Mouse (Mus musculus): ENCODE results near the gene Pink1.

Gene Pink1

DNA sequence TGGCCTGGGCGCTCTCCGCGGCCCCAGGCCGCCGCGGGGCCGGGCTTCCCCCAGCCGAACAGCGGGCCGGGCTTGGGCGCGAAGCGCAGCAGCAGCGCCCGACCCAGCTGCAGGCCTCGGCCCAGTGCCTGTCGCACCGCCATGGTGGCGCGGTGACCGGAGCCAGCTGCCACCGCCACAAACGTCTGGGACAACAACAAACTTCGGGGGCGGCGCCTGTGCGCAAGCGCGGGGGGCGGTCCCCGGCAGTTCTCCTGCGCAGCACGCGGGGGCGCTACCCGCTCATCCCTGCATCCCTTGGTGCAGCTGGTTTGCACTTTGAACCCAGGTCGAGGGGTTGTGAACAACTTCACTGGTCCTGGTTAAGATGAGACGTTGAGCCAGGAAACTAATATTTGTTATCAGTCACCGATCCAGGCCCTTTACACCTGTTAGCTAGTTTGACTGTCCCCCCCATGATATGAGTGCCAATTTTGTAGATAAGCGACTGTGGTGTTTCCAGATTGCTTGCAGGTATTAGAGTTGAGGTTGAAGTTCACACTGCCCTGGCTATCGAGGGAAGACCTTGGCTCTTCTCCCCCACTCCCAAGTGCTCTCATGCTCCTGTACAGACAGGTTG is at the start of gene Pink1:
TSS of gene Pink1 (minus strand) at position 231 of the 619 bp plus-strand sequence.
- DNase-seq (ENCODE audit: low read depth, low spot score) = peak; percentile 93

DNA sequence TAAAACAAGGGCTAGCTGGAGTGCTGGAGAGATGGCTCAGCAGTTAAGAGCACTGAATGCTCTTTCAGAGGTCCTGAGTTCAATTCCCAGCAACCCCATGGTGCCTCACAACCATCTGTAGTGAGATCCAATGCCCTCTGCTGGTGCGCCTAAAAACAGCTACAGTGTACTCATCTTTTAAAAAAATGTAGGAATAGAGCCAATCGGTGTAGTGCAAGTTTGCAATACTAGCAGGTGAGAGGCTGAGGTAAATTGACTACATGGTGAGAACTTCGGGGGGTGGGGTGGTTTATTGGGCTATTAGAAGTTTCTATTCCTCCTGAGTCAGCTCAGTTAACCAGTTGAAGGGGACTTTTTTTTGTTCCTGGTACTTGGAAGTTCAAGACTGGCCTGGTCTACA is 49.0 kb upstream of the Pink1 start:
- peak; percentile 52 for DNase-seq (ENCODE audit: low read depth, low spot score)

DNA sequence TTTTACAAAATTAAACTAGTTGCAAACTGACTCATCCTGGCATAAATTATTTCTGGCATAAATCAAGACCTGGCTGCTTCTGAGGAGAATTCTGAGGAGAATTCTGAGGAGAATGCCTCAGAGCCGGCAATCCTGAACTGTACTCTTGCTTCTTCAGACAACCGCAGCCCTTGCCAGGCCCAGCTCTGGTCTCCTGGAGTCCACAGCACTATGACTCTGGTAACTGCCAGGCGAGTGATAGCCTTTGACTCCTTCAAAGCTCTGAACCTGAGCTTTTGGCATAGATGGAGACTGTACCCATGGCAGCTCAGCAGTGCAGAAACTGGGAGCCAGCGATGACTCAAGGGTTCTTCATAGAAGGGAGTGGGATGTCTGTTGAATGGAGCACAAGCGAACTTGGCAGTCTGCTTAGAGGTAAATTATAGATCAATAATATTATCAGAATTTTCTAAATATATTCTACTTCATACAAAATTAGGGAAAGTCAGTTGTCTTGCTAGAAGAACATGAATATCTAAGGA is 44.9 kb upstream of the Pink1 start:
- no peak for DNase-seq (ENCODE audit: low read depth, low spot score)

DNA sequence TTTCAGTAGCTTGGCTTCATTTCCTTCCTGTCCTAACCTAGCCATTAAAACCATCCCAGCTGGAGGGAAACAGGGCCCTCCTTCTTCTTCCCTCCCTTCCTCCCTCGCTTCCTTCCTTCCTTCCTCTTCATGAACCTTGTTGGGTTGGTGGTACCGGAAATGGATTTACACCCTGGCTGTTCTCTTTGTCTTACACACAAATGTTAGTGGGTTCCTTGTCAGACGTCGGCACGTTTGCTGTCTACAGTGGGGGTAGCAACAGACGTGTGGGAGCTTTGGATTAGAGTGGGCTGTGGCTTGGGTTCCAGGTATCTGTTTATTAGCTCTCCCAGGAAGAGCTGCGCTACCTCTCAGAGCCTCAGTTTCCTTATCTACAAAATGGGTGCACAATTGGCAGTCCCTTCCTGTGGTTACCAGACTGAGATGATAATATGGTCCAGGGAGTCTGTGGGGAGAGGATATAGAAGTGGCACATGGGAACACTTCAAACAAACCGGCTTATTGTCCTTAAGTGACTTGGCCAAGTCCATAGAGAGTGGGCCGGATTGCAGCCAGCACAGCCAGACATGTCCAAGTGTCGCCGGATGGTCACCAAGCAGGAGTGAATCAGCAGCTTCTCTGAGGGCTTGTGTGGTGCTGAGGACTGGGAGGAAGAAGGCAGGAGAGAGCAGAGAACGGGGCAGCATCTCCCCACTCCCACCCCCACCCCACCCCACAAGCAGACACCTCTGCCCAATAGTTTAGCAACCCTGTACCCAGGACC is 42.6 kb upstream of the Pink1 start:
- no peak for DNase-seq (ENCODE audit: low read depth, low spot score)

DNA sequence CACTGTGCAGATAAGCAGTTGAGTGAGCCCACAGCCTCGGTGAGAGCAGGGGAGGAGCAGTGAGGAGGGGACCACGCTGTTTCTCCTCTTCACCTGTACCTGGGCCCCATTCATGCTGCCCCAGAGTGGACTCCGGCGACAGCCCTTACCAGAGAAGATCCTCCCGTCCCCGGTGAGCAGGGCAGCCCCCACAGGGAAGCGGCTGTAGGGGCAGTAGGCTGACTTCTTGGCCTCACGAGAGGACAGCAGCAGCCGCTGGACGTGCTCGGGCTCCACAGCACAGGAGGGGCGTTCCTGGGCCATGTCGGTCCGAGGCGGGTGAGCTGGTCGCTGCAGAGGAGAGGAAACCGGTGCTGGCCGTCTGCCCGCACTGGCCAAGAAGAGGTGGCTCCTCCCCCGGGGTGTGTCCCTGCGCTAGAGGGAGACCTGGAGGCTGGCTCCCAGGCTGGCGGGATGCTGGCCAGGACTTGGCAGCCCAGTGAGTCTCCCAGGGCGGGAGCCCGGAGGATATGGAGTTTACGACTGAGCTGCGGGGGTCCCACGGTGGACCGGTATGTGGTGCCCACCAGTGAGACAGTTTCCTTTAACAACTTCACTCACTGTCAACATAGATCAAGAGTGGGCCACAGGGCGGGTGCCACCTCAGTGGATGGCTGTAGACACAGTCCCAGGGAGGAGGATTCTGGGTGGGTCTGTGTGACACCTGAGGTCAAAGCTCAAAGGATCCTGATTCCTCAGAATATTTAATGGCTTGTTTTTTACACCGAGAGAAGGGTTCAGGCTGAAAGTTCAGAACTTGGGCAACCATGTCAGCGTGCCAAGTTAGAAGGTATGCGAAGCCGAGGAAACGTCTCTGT is 41.8 kb upstream of the Pink1 start, which contains the start of gene Cda:
TSS of gene Cda (minus strand) at position 352 of the 857 bp plus-strand sequence.
- DNase-seq (ENCODE audit: low read depth, low spot score) = no peak

DNA sequence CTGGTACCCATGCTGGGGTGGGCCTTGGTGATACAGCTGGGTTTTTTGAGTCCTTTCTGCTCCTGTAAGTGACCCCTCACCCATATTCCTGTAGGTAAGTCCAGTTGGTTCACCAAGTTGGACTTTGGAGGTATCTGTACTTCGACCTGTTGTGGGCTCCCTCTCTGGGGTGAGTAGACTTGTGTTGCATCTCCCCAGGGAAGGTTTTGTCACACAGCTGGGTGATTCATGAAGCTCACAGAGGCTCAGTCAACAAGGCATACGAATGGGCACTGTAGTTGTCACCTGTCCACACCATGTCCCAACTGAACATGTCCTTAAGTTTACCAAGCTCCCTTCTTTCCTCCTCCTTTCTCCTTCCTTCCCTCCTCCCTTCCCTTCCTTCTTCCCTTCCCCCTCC is 40.5 kb upstream of the Pink1 start:
- DNase-seq (ENCODE audit: low read depth, low spot score) = no peak

DNA sequence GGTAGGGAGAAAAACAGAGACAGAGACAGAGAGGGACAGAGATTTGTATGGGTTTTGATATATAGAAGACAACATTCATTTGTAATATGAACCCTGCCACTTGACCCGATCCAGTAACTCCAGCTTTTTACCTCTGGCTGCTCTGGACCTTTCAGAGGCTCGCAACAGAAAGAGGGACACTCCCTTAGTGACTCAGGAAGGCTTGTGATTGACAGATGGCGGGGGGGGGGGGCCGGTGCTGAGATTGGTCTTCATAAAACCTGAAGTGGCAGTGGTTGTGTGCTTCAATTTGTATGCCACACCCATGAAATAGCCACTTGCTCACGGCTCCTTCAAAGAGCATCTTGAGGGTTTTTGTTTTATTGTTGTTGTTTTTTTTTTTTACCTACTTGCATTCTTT is 37.4 kb upstream of the Pink1 start:
- no peak for DNase-seq (ENCODE audit: low read depth, low spot score)

DNA sequence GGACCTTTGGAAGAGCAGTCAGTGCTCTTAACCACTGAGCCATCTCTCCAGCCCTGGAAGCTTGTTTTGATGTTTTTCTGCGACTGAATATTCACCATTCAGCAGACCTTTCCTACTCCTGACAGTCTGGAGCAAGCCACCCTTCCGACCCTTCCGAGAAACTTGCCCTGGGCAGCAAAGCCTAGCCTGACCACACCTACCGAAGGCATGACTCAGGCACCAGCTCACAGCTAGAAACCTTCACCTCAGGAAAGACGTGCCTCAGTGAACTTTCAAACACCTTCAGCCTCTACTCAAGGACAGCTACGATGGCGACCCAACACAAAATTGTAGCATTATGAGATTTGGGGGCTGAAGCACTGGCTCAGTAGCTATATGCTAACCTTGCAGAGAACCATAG is 36.8 kb upstream of the Pink1 start:
- DNase-seq (ENCODE audit: low read depth, low spot score) = no peak

DNA sequence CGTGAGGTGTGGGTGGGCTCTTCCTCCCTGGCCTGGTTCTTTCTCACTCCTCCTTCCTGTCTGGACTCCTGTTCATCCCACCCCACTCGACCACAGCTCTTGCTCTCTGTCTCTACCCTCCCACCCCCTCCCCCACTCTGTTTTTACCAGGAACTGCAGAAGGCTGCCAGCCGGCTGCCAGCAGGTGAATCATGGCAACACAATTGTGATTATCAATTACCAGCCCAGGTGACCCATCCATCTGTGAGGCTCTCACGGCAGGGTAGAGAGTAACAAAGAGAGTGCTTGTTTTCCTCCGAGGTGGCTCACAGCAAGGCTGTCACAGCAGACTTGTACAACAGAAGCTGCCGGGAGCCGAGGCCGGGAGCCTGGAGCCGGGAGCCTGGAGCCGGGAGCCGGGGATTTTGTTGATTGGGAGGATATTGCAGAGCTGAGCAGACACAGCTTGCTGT is 35.3 kb upstream of the Pink1 start:
- DNase-seq (ENCODE audit: low read depth, low spot score) = no peak

- no peak for DNase-seq (ENCODE audit: low read depth, low spot score)
Observed at GRCm38 (mm10) chr4:138358176-138358575, 32.1 kb upstream of the Pink1 start.

DNA sequence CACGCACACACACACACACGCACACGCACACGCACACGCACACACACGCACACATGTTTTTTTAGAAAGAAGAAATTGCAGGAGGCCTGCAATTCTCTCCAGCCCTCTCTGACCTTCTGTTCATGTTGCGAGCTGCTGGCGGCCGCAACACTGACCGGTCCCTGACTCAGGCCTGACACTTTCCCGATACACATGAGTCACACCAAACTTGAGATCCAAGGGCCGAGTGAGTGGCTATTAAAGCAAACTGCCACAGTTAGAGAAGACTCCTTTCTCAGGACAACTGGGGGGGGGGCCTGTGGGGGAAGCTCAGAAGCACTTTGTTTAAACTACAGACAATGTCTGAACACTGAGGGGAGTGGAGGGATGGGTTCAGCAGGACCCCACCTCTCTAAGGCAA is 30.4 kb upstream of the Pink1 start:
- DNase-seq (ENCODE audit: low read depth, low spot score) = no peak

- DNase-seq (ENCODE audit: low read depth, low spot score) = no peak
Observed at GRCm38 (mm10) chr4:138356141-138356540, 30.0 kb upstream of the Pink1 start.

DNA sequence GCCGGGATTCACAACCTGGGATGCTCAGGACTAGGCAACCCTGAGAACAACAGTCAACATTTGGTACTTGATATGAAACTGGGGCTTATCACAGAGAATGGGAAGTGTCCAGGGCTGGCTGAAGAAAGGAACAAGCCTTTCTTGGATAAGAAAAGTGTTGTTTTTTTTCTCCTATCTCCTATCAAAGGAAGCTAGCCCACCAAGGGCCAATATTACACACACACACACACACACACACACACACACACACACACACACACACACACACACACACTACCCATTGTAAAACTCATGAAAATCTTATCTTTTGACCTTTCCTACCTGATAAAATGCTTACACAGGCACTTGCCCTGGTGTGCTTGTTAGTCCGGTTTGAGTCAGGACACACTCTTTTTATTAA is 29.4 kb upstream of the Pink1 start:
- DNase-seq (ENCODE audit: low read depth, low spot score) = no peak

DNA sequence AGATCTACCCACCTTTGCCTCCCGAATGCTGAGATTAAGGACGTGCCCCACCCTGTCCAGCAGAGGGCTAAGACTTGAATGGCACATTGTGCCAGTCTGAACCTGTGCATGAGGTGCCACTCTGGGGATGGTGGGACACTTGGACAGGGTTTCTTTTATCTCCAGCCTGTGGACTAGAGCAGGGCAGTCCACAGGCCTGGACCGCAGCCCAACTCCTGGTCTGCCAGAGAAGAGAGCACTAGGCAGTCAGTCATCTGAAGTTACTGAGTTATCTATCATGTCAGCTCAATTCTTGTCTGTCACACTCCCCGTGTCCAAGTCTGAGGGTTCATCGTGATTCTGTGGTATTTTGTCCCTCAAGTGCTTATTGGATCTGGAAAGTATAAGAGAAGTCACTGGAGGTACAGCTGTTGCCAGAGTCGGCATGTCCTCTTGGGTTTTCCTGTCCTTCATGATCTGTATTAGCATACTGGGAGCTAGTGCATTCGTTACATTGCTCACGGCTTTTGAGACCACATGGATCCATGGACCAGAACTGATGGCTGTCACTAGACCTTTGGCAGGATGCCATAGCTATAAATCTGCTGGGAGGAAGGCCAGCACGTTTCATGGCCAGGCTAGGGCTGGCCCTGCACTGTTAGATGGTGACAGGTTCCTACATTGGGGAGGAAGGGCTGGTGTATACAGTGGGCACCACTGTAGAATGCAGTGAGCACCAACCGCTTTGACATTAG is 27.5 kb upstream of the Pink1 start:
- DNase-seq (ENCODE audit: low read depth, low spot score) = no peak

DNA sequence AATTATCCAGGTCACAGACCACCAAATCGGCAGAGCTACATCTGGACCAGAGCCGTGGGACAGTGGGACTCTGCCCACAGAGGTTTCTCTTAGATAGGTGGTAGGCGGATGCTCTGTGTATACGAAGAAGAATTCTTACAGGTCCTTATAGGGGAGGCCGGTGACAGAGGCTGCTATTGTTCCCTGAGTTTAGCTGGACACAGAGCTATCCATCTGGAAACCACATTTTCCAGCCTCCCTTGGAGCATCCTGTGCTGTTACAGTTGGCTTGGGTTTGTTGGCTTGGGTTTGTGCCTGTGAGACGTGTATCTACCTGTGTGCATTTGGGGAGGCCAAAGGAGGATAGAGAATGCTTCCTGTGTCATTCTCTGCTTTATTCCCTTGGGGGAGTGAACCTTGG is 26.6 kb upstream of the Pink1 start:
- DNase-seq (ENCODE audit: low read depth, low spot score) = no peak

- DNase-seq (ENCODE audit: low read depth, low spot score) = no peak
Observed at GRCm38 (mm10) chr4:138351821-138352220, 25.7 kb upstream of the Pink1 start.

DNA sequence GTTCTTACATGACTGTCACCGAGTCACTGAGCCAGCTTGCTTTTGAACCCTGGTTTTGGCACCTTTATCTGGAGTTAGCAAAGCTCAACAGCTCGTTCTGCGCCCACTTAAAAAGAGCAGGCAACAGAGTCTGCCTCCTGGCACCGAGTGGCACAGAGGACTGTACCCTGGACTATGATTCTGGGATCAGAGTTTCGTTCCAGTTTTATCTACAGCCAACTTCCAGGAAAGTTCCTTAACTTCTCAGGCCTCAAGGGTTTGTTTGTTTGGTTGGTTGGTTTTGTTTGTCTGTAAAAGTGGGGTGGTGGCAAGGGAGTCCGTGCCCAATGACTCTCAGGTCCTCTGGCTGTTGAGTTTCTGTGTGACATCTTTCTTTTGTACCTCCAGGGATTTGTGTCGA is 22.6 kb upstream of the Pink1 start:
- DNase-seq (ENCODE audit: low read depth, low spot score) = no peak

GRCm38 (mm10) chr4:138347280-138347679 is 21.2 kb upstream of the Pink1 start:
- DNase-seq (ENCODE audit: low read depth, low spot score) = no peak

GRCm38 (mm10) chr4:138344891-138345545 is 18.9 kb upstream of the Pink1 start:
- DNase-seq (ENCODE audit: low read depth, low spot score) = no peak

DNA sequence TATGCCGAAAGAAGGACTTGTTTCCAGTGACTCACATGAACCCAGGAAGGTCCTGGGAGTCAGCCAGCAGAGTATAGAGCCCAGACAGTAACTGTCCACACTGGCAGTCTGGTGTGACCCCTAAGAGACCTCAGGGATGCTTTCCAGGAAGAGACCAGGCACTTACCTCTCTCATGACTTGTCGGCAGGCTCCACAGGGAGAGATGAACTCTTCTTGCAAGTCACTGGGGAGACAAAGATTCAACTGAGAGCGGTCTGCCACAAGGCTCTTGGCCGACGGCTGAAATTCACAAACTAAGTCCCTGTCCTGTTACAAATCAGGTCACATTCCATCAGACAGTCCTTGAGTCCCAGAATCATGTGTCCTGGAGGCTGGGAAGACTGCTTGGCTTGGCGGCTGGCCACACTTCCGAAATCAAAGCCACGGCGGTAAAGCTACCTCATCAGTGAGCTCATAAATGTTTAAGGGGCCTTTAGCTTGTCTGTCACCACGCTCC is 17.3 kb upstream of the Pink1 start:
- no peak for DNase-seq (ENCODE audit: low read depth, low spot score)

DNA sequence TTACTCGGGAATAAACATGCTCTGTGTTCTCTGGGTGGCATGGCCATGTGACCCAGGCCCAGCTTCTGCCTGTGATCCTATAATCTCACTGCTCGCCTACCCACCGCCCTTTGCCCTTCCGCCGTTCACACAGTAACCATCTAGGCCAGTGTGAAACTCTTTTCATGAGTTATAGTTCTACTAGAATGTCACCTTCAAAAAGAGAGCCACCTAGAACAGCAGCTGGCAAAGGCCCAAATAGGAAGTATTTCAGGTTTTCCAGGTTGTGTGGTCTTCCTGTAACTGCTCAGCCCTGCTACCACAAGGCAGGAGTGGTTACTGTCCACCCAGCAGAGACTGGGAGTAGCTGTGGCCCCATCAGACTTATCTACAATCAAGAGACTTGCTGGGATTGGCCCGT is 16.7 kb upstream of the Pink1 start:
- no peak for DNase-seq (ENCODE audit: low read depth, low spot score)

Measured in A20 (cell line).